20 mouse cellular contexts compared by ENCODE assay signal in the genomic region with DNA sequence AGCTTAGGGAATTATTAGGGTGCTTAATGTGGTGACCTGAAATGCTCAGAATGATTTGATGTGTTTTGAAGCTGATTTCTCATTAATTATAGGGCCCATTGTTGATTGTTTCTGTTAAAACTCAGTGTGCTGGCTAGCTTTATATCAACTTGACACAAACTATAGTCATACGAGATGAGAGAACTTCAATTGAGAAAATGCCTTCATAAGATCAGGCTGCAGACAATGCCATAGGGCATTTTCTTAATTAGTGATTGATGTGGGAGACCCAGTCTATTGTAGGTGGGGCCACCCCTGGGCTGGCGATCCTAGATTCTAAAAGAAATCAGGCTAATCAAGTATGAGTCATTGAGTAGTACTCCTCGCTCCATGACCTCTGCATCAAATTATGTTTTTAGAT.
"Had no signal": no experiment of that assay in that cellular context is flagged by ENCODE, and none has a peak within 500 bp of the region (broad histone marks: within the 10 kb centered on the region; RNA-seq: fewer than 3 reads in every experiment).

No protein-coding gene starts in this region.

- H3K9ac ChIP-seq: liver, embryonic 13.5 days; liver, embryonic 15.5 days; liver, postnatal 0 days; lung, embryonic 15.5 days; midbrain, embryonic 12.5 days; midbrain, embryonic 15.5 days; neural tube, embryonic 12.5 days; stomach, embryonic 15.5 days had no signal

- ATAC-seq: liver, postnatal 0 days; lung, postnatal 0 days; midbrain, embryonic 15.5 days had no signal

- H3K4me2 ChIP-seq: liver, embryonic 13.5 days; liver, embryonic 15.5 days; lung, embryonic 15.5 days; midbrain, embryonic 12.5 days; midbrain, embryonic 15.5 days; neural tube, embryonic 12.5 days; stomach, embryonic 15.5 days had no signal

- H3K27me3 ChIP-seq: liver, embryonic 13.5 days; liver, embryonic 15.5 days; lung, embryonic 15.5 days; megakaryocyte, embryonic 14.5 days; midbrain, embryonic 12.5 days; midbrain, embryonic 15.5 days; neural tube, embryonic 12.5 days; stomach, embryonic 15.5 days had no signal

- H3K4me1 ChIP-seq: liver, embryonic 13.5 days; liver, embryonic 15.5 days; lung, embryonic 15.5 days; megakaryocyte, embryonic 14.5 days; midbrain, embryonic 12.5 days; midbrain, embryonic 15.5 days; neural tube, embryonic 12.5 days; stomach, embryonic 15.5 days had no signal

- H3K4me3 ChIP-seq: liver, embryonic 13.5 days; liver, embryonic 15.5 days; lung, embryonic 15.5 days; megakaryocyte, embryonic 14.5 days; midbrain, embryonic 12.5 days; midbrain, embryonic 15.5 days; neural tube, embryonic 12.5 days; stomach, embryonic 15.5 days had no signal

- H3K36me3 ChIP-seq: liver, embryonic 13.5 days; liver, embryonic 15.5 days; lung, embryonic 15.5 days; midbrain, embryonic 12.5 days; midbrain, embryonic 15.5 days; neural tube, embryonic 12.5 days; stomach, embryonic 15.5 days had no signal

- H3K27ac ChIP-seq: liver, embryonic 13.5 days; liver, embryonic 15.5 days; lung, embryonic 15.5 days; macrophage; midbrain, embryonic 12.5 days; midbrain, embryonic 15.5 days; neural tube, embryonic 12.5 days; stomach, embryonic 15.5 days; stomach, postnatal 0 days had no signal

- DNase-seq: liver, embryonic 13.5 days; liver, postnatal 0 days; lung, adult 2 months; lung, postnatal 14 days; lung, postnatal 36 days; right cerebral cortex, adult 18-20 months; right cerebral cortex, postnatal 25 days; thymus, adult 2 months; thymus, postnatal 14 days; thymus, postnatal 36 days had no signal

- H3K9me3 ChIP-seq: liver, embryonic 13.5 days; liver, embryonic 15.5 days; lung, embryonic 15.5 days; midbrain, embryonic 12.5 days; midbrain, embryonic 15.5 days; neural tube, embryonic 12.5 days; stomach, embryonic 15.5 days had no signal
